Mouse (Mus musculus) subcutaneous adipose tissue, adult 2 months (tissue): ENCODE results near the gene Rnaset2b. TPM values are rescaled to one million over a fixed set of nuclear protein-coding genes. Genes with fewer than 3 reads are reported as not detected.

Experiments
- polyA plus RNA-seq: library from polyadenylated mRNA; depleted of rRNA; stranded (reverse); fragments of >200 nt; gene quantifications from 2 replicates; pipeline ENCODE4 v1.2.3, GENCODE M21; 2012; ENCODE audit warnings: low replicate concordance; rRNA removed

Rnaset2b gene
- 102 and 105 TPM in 2 replicates for polyA plus RNA-seq

DNA sequence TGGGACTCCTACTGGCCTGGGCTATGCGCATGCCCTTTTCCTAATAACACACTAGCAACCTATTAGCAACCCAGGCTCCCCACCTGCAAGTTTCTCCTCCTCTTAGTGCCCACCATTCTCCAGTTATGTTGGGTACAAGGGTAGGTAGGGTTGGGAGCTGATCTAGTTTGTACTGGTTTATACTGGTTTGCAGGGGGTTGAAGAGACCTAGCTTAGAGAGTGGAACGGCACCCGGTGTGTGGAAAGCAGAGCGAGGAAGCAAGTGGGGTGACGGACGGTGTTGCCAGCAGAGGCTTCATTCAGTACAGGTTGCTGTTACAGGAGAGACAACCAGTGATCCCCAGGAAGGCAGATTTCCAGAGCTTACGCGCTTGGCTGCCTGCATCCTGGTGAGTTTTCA lies at the start of gene Rnaset2b:
TSS of gene Rnaset2b (plus strand) at position 301 of the 400 bp plus-strand sequence.

DNA sequence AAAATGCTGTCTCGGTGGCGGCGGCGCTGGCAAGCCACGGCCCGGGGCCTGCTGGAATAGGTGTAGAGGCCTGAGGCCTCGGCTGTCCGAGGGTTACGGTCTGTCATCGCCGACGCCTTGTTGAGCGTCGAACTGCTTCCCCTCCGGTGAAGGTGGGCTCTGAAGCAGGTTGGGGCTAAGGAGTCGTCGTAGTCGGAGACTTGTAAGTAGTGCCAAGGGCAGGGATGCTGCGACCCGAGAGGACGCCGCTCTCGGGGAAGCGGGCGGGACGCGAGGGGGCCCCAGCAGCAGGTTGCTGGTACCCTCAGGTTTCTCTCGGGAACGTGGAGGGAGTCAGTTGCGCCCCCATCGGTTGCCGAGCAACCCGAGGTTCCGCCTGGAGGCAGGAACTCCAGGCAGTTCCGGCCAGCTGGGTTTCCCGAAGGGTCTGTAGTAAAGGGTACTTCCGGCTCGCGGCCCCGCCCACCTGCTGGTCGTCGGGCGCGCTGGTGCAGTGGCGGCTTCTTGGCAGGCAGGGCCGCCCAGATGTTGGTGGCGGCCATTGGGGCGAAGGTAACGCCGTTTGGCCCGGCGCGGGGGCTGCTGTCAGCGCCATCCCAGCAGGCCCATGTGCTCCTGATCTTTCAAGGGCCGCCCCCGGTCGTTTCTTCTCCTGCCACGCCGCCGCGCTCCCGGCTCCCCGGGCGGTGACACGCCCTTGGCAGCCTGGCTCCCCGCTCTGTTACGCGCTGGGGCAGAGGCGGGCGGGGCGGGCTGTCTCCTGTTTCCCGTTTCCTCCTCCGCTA lies 22.3 kb upstream of the Rnaset2b start, which contains the start of gene Rsph3b:
TSS of gene Rsph3b (minus strand) at position 699 of the 785 bp plus-strand sequence.

DNA sequence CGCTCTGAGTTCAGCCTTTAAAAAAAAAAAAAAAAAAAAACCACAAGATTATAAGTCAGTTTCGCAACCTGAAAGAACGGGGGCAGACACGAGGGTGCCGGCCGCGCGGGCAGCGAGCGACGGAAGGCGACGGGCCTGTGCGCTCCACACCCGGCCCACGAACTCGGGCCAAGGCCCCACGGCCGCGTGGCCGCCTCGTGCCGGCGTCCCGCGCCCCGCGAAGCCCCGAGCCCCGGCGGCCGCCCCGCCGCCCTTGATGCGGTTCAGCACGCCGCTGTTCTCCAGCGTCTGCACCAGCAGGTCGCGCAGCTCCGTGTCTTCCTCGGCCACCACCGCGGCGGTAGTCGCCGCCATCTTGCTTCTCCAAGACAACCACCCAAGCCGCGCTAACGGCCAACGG lies 9.7 kb upstream of the Rnaset2b start, which contains the start of gene Tagap1:
TSS of gene Tagap1 (minus strand) at position 381 of the 400 bp plus-strand sequence.

DNA sequence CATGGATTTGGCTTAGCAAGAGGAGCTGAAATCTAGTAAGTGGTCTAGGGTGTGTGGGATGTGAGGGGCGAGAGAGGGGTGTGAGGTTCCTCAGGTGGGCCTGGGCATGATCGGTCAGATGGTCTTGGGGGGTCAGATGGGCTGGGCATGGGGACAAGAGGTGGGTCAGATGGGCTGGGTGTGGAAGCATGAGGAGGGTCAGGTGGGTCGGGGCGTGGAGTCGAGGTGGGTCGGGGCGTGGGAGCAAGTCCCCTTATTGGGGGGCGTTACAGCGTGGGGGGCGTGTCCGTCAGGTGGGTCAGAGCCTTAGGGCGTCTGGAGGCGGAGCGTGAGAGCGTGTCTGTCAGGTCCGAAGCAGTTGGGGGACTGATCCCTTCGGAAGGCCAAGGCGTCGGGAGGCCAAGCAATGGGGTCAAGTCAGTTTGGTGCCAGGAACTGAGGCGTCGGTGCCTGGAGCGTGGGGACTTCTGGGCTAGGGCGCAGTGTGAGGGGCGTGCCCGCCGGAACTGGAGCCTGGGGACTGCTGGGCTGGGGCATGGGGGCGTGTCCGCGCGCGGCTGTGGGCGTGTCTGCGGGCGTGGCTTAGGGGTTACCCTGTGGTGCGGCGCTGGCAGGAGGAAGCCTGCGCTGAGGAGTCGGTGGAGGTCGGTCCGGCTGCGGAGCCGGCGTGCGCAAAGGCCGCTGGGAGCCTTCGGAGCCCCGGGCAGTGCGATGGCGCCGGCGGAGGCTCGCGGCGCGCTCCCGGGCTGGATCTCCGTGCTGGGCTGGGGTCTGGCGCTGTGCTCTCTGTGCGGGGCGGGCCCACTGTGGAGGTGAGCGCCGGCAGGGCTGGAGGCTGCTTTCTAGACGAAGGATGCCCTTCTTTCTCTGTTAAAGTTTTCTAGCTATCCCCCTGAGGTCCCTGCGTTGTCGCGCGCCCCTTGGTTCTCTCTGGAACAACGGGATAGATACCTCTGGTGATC lies 8.1 kb downstream of the Rnaset2b start, which contains the start of gene Gm49721:
TSS of gene Gm49721 (plus strand) at position 618 of the 962 bp plus-strand sequence.

DNA sequence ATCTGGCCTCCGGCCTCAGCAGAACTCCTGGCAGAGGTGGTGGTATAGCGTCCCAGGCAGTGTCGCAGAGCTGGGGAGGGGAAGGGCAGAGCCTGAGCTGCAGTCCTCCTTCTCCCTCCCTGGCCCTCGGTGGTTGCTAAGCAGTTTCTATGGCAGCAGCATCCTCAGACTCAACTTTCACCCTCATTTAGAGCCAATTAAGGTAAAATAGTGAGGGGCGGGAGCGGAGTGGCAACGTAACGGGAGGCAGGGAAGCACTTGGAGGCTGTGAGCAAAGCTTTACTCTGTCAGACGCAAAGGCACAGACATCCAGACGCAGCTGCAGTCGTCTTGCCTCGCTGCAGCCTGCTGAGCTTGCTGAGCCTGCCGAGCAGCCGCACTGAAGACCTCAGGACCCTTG lies 54.8 kb downstream of the Rnaset2b start, which contains the start of gene Gm1604a:
TSS of gene Gm1604a (plus strand) at position 312 of the 400 bp plus-strand sequence.

Other genes starting within 250 kb of the Rnaset2b start
- 5.6 and 37.1 TPM in 2 replicates for gene Ezr, start 187.8 kb upstream of the Rnaset2b start, polyA plus RNA-seq
- gene Rsph3b, start 22.0 kb upstream of the Rnaset2b start, polyA plus RNA-seq: 29.2 and 36.1 TPM in 2 replicates
- 15.4 and 20.9 TPM in 2 replicates for gene Tagap1, start 9.5 kb upstream of the Rnaset2b start, polyA plus RNA-seq
- 0.27 TPM in 1 of 2 replicates, not detected in the other for gene Gm49721, start 8.3 kb downstream of the Rnaset2b start, polyA plus RNA-seq
- gene Gm1604a, start 54.9 kb downstream of the Rnaset2b start, polyA plus RNA-seq: not detected in 2 replicates
- 8.1 and 15.7 TPM in 2 replicates for gene Rps6ka2, start 199.5 kb downstream of the Rnaset2b start, polyA plus RNA-seq